Mouse (Mus musculus) stomach, postnatal 0 days (tissue): ENCODE data around the gene Sox6.

ENCODE experiments used
- CTCF ChIP-seq: IDR thresholded peaks from 2 replicates; pipeline ENCODE4 v1.5.1; 2016; ENCODE audit warnings: antibody characterized with exemption, low read depth, mild to moderate bottlenecking, moderate library complexity
- EP300 ChIP-seq: optimal IDR thresholded peaks from 2 replicates; pipeline ENCODE3; 2016; ENCODE audit warnings: antibody characterized with exemption

GRCm38 (mm10) chr7:116038511-116038910 lies at the start of gene Sox6:
- TF ChIP-seq CTCF (no peak), EP300 (no peak)
